Mouse (Mus musculus) neural tube, embryonic 13.5 days (tissue): ENCODE results near the gene Ankrd13d. TPM values are rescaled to one million over a fixed set of nuclear protein-coding genes. Genes with fewer than 3 reads are reported as not detected.

Source experiments
- ATAC-seq: fragments of 200-750 bp; cut with Nextera tagmentation; 2 replicates; pipeline ENCODE4 v1.8.0; 2017; ENCODE audit warnings: low read depth, mild to moderate bottlenecking, moderate TSS enrichment, moderate library complexity
- H3K27ac ChIP-seq: fragments of 300-500 bp; sonication (generic); replicated peaks from 2 replicates; pipeline ENCODE4 v1.5.1; 2015; ENCODE audit warnings: moderate library complexity, mild to moderate bottlenecking, inconsistent platforms
- H3K27me3 ChIP-seq: fragments of 300-500 bp; sonication (generic); 2 replicates; pipeline ENCODE4 v1.6.1; 2015; ENCODE audit warnings: mild to moderate bottlenecking, inconsistent platforms
- H3K36me3 ChIP-seq: fragments of 300-500 bp; sonication (generic); 2 replicates; pipeline ENCODE4 v1.6.1; 2015; ENCODE audit warnings: mild to moderate bottlenecking, inconsistent platforms
- H3K4me1 ChIP-seq: fragments of 300-500 bp; sonication (generic); replicated peaks from 2 replicates; pipeline ENCODE4 v1.6.1; 2015; ENCODE audit warnings: inconsistent platforms
- H3K4me2 ChIP-seq: fragments of 300-500 bp; sonication (generic); 2 replicates; pipeline ENCODE4 v1.6.1; 2015; ENCODE audit warnings: inconsistent platforms, mild to moderate bottlenecking, moderate library complexity
- H3K4me3 ChIP-seq: fragments of 300-500 bp; sonication (generic); 2 replicates; pipeline ENCODE4 v1.5.1; 2015; ENCODE audit warnings: mild to moderate bottlenecking, inconsistent platforms
- H3K9ac ChIP-seq: fragments of 300-500 bp; sonication (generic); 2 replicates; pipeline ENCODE4 v1.6.1; 2015; ENCODE audit warnings: moderate library complexity, mild to moderate bottlenecking, inconsistent platforms
- H3K9me3 ChIP-seq: fragments of 300-500 bp; sonication (generic); 2 replicates; pipeline ENCODE4 v1.6.1; 2016; ENCODE audit warnings: inconsistent platforms
- whole genome bisulfite sequencing: fragments of 180-500 bp; shearing (Covaris S2); methylation state at CpG from one replicate; pipeline ENCODE4 v1.1.7; 2015; 5-methylcytosine and 5-hydroxymethylcytosine counted together
- polyA plus RNA-seq: library from polyadenylated mRNA; unstranded; fragments of >200 nt; fragmentation: Nextera tagmentation; extraction: Ambion mirVana; gene quantifications from 2 replicates; pipeline ENCODE4 v1.2.1, GENCODE M21; 2015

Ankrd13d gene
- polyA plus RNA-seq, 1 experiment from 2014 or later, result 33.1 TPM

DNA sequence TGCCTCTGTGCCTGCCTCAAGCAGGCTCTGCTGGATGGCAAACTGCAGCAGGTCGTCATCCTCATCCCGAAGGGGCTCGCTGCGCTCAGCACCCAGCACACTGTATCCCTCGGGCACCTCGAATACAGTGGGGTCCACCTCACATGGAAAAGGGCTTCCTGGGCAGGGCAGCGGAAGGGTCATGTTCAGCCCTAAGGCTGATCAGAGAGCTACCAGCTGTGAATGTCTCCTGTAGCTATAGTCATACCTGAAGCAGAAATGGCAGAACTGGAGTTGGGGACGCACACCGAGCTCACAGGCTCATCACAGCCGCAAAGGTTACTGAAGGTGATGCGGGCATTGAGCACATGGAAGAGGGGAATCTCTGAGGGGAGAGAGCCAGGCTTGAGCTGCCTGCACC is 12.0 kb downstream of the Ankrd13d start:
- Histone ChIP-seq H3K36me3 (peaks cover 29% of the 10 kb centered on the region), H3K4me1 (peaks cover 9% of the 10 kb centered on the region), H3K4me2 (no peak overlapping the region), H3K4me3 (no peak overlapping the region), H3K27me3 (peaks cover 44% of the 10 kb centered on the region), H3K27ac (no peak overlapping the region), H3K9ac (no peak overlapping the region), H3K9me3 (no peaks in the 10 kb centered on the region)
- ATAC-seq, result no peak
- 95% methylated on average over 11 of the region's 11 CpGs for WGBS

DNA sequence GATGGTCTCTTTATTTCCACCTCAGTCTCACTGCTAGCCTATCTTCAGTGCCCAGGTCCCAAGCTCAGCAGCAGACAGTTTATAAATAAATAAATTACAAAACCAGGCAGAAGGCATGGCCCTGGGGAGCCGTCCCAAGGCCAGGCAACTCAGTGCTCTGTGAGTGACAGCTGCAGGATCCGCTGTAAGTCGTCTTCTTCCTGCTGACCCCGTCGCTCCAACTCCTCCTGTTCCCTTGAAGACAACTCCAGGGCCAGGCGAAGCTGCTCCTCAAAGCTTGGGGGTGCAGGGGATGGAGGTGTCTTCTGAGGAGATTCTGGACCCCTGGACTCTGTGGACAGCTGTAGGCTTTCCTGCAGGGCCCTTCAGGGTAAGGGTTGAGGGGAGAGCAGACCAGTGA is 12.8 kb downstream of the Ankrd13d start:
- Histone ChIP-seq H3K9ac (no peak overlapping the region), H3K27me3 (peaks cover 44% of the 10 kb centered on the region), H3K4me2 (no peak overlapping the region), H3K9me3 (no peaks in the 10 kb centered on the region), H3K4me1 (peaks cover 9% of the 10 kb centered on the region), H3K4me3 (no peak overlapping the region), H3K27ac (no peak overlapping the region), H3K36me3 (peaks cover 24% of the 10 kb centered on the region)
- 69% methylated on average over 6 of the region's 6 CpGs for WGBS
- ATAC-seq, result no peak

DNA sequence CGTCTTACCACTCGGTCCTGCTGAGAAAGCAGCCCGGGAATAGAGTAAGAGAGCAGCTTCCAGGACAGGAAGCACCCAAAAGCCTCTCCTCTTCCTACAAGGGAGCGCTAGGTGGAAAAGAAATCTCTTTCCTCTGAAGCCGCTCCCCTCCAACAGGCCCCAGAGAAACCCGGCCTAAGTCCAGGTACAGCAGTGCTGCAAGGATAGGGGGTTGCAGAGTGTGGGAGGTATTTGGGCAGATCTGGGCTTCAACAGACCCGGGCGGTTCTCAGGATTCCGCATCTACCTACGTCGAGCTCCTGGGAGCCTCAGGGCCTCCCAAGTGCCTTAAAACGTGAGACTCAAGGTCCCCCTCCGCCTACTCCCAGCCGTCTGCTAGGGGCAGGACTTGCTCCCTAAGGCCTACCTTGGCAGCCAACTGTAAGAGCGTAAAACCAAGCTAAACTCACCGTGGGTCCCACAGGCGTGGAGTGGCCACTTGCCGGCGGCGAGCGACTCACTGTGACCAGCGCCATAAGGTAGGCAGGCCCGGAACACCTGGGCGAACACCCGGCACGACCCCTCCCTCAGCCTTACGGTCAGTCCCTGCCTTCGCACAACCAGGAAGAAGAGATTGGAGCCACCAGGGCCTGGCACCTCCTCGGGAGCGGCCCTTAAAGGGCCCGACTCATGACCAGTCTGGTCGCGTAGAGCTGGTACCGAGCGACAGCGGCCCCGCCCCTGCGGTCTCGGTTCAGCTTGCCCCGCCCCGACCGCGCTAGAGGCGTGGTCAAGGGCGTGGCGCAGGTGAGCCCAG is 14.2 kb downstream of the Ankrd13d start, which contains the start of gene Ssh3:
Gene Ssh3 (minus strand): TSS at position 615 of the 796 bp plus-strand sequence.
- ATAC-seq, result peak; percentile 66
- WGBS, result 6% methylated on average over 46 of the region's 46 CpGs

DNA sequence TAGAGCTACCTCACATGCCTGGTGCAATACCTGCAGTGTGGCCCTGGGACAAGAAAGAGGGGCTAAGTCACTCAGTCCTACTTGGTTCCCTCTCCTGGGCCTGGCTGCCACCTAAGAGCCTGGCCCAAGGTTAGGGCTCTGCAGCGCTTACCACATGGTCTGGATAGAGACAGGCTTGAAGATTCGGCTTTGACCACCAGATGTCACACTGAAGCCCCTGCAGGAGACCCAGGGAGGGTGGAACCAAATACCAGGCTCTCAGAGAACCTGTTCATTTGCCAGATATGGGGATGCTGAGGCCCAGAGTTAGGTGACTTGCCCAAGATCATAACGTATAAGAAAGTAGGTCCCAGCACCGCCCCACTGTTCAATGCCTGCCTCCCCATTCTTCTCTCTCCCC is 17.0 kb downstream of the Ankrd13d start:
- WGBS, result 66% methylated on average over 4 of the region's 4 CpGs
- no peak overlapping the region for H3K9ac ChIP-seq
- no peak overlapping the region for H3K4me2 ChIP-seq
- no peaks in the 10 kb centered on the region for H3K9me3 ChIP-seq
- H3K36me3 ChIP-seq, result peaks cover 4% of the 10 kb centered on the region
- no peak overlapping the region for H3K4me3 ChIP-seq
- no peak for ATAC-seq
- peaks cover 9% of the 10 kb centered on the region for H3K4me1 ChIP-seq
- H3K27me3 ChIP-seq, result peaks cover 41% of the 10 kb centered on the region
- H3K27ac ChIP-seq, result no peak overlapping the region

More for the DNA sequence above, 14.2 kb downstream of the Ankrd13d start, which contains the start of gene Ssh3:
- peak within 1 kb of the TSS; percentile 56 for H3K9ac ChIP-seq
- no peaks in the 10 kb centered on the region for H3K9me3 ChIP-seq
- peaks cover 24% of the 10 kb centered on the region for H3K36me3 ChIP-seq
- peaks cover 44% of the 10 kb centered on the region for H3K27me3 ChIP-seq
- peaks cover 9% of the 10 kb centered on the region for H3K4me1 ChIP-seq
- peak within 1 kb of the TSS; percentile 34 for H3K4me3 ChIP-seq
- no peak within 1 kb of the TSS for H3K27ac ChIP-seq
- H3K4me2 ChIP-seq, result peak within 1 kb of the TSS; percentile 56

DNA sequence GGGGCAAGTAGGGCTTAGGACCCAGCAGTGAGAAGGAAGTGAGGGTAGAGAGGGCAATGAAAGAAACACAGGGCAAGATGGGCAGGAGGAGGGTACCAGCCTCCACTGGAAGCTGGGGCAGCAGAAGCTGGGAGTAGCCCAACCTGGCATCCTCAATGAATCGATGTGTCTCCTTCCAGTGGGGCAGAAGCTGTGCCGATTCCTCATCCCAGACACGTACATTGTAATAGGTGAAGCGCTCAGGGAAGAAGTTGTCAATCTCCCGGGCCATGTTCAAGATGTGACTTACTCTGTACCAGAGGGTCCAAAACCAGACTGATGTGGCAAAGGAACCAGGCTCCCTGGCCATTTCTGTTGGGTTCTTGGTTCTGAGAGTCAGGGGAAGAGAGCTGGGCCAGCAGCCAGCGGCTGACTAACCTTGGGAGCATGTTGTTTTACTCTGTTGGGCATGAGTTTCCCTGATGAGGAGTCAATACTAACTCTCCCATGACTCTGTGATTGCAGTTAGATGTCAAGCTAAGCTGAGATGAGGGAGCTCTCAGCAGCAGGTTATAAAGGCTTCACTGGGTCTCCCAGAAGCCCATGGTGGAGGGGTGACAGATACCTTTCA is 18.7 kb downstream of the Ankrd13d start:
- no peak for ATAC-seq
- peaks cover 8% of the 10 kb centered on the region for H3K4me1 ChIP-seq
- H3K27ac ChIP-seq, result no peak overlapping the region
- no peaks in the 10 kb centered on the region for H3K36me3 ChIP-seq
- peaks cover 24% of the 10 kb centered on the region for H3K27me3 ChIP-seq
- 96% methylated on average over 6 of the region's 6 CpGs for WGBS
- H3K9ac ChIP-seq, result no peak overlapping the region
- no peaks in the 10 kb centered on the region for H3K9me3 ChIP-seq
- H3K4me2 ChIP-seq, result no peak overlapping the region
- no peak overlapping the region for H3K4me3 ChIP-seq

DNA sequence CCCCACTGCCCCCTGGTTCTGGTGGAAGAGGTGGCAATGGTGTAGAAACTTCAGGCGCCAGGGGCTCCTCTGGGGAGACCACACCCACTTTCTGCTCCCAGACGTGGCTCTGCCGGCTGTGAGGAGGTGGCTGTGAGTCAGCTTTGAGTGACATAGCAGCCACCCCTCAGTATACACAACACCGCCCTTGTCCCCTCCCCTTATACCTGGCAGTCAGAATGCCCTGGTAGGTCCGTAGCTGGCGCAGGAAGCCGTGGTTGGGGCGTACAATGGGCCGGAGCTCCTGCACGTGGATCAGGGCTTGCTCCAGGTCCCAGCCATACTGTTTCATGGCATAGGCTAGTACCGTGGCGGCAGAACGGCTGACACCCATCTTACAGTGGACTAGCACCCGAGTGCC is 19.2 kb downstream of the Ankrd13d start:
- no peak for ATAC-seq
- peaks cover 18% of the 10 kb centered on the region for H3K27me3 ChIP-seq
- H3K27ac ChIP-seq, result no peak overlapping the region
- whole genome bisulfite sequencing, result 69% methylated on average over 14 of the region's 14 CpGs
- H3K4me1 ChIP-seq, result peaks cover 3% of the 10 kb centered on the region
- H3K9me3 ChIP-seq, result no peaks in the 10 kb centered on the region
- no peak overlapping the region for H3K4me3 ChIP-seq
- H3K4me2 ChIP-seq, result no peak overlapping the region
- no peak overlapping the region for H3K9ac ChIP-seq
- H3K36me3 ChIP-seq, result no peaks in the 10 kb centered on the region

DNA sequence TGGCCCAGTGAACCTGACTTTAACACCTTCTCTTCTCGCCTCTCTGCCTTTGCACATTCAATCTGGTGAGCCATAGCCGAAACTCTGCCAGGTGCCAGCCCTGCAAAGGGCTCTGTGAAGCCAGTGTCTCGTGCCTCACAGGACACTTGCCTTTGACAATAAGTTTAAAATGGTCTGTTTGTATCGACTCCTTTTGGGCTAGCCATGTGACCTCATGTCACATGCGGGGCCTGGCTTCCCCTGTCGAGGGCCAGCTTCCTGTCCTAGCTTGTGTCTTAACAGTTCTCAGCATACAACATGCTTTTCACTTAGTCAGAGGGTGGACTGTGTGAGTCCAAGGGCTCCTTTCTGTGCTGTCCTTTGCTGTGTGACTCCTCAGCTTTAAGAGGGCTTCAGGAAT is 20.2 kb downstream of the Ankrd13d start:
- Histone ChIP-seq H3K9ac (no peak overlapping the region; the same call in 1 of the 2 replicates), H3K4me1 (peaks cover 5% of the 10 kb centered on the region), H3K4me3 (no peak overlapping the region), H3K36me3 (no peaks in the 10 kb centered on the region), H3K27me3 (peaks cover 9% of the 10 kb centered on the region), H3K4me2 (no peak overlapping the region), H3K27ac (no peak overlapping the region), H3K9me3 (no peaks in the 10 kb centered on the region)
- WGBS, result 79% methylated on average over 6 of the region's 6 CpGs
- no peak for ATAC-seq

DNA sequence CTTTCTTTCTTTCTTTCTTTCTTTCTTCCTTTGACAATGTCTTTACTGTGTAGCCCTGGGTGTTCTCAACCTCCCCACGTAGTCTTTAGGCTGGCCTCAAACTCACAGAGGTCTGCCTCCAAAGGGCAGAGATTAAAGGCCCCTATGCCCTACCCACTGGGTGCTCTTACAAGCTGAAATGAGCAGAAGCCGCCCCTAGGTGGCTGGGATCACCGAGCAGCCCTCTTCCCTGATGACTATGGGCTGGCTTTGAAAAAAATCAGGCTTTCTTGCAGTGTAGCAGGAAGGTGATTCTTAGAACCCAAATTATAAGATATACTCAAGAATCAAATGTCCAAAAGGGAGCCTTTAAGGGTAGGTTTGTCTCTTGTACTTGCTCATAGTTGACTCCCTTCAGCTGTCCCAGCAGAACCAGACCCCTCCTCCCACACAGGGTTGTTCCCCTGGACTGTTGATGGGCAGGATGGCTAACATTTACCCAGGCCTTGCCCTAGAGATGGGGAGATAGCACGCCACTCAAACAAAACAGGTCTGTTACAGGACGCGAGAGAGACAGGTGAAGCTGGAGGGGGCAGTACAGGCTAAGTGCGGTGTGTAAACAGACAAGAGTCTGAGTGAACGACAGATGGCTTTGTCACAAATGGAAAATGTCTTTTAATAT is 21.8 kb downstream of the Ankrd13d start:
- ATAC-seq, result no peak
- 61% methylated on average over 8 of the region's 8 CpGs for WGBS

DNA sequence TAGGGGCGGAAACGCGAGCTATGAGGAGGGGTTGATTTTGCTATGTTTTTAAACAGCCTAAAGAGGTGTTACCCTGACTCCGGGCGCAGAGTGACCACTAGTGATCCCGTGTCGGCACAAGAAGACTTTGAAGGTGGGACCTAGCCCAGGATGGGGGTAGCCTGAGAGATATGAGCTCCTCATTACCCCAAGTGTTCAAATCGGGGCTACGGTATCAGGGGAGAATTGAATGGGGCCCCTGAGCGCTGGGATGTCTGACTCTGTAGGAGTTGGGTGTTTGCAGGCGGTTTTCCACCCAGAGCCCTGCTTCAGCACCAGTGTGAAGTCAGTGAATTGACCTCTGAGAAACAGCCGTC is 25.1 kb downstream of the Ankrd13d start:
- peak; percentile 56; the same call in 1 of the 2 replicates for ATAC-seq
- no peaks in the 10 kb centered on the region for H3K36me3 ChIP-seq
- no peaks in the 10 kb centered on the region for H3K9me3 ChIP-seq
- no peak overlapping the region for H3K27ac ChIP-seq
- peaks cover 14% of the 10 kb centered on the region for H3K4me1 ChIP-seq
- H3K4me3 ChIP-seq, result peak overlapping the region; percentile 60
- no peaks in the 10 kb centered on the region for H3K27me3 ChIP-seq
- peak overlapping the region; percentile 69 for H3K9ac ChIP-seq
- peak overlapping the region; percentile 80 for H3K4me2 ChIP-seq
- WGBS, result 17% methylated on average over 12 of the region's 12 CpGs

More for the DNA sequence above, 21.8 kb downstream of the Ankrd13d start:
- no peaks in the 10 kb centered on the region for H3K36me3 ChIP-seq
- H3K4me1 ChIP-seq, result peaks cover 14% of the 10 kb centered on the region
- no peak overlapping the region for H3K9ac ChIP-seq
- no peak overlapping the region for H3K4me2 ChIP-seq
- no peaks in the 10 kb centered on the region for H3K9me3 ChIP-seq
- H3K27ac ChIP-seq, result no peak overlapping the region
- H3K27me3 ChIP-seq, result no peaks in the 10 kb centered on the region
- no peak overlapping the region for H3K4me3 ChIP-seq

DNA sequence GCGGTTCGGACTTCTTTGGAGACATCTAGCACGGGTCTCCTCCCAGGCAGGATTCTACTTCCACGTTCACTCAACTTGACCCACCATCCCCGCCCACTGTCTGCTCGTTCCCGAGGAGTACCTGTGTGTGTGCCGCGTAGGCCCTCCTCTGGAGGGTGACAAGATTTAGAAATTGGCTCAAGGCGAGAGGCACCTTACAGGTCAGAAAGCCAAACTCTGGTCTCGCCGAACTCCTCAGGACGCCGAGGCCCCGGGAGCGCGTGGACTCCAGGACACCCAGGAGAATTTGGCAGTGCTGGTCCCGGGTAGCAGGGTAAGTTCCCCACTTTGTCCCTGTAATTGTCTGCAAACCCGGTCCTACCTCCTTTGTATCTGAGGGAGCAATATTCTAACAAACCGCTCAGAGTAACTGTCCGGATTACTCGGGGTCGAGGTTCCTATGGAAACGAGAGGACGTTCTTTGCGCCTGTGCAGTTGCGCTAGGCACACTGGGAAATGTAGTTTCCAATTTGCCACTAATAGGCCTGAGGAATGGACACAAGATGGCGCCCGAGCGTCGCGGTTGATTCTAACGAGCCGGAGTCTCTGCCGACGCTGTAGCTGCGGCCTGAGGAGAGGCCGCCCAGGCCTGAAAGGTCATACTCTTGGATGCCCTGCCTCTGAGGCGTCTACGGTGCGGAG is 25.6 kb downstream of the Ankrd13d start:
- peak overlapping the region; percentile 60 for H3K4me3 ChIP-seq
- peak overlapping the region; percentile 75 for H3K9ac ChIP-seq
- 1% methylated on average over 41 of the region's 41 CpGs for WGBS
- peak overlapping the region; percentile 80 for H3K4me2 ChIP-seq
- H3K36me3 ChIP-seq, result no peaks in the 10 kb centered on the region
- H3K27me3 ChIP-seq, result no peaks in the 10 kb centered on the region
- peak; percentile 95 for ATAC-seq
- no peaks in the 10 kb centered on the region for H3K9me3 ChIP-seq
- H3K4me1 ChIP-seq, result peaks cover 14% of the 10 kb centered on the region
- H3K27ac ChIP-seq, result no peak overlapping the region

DNA sequence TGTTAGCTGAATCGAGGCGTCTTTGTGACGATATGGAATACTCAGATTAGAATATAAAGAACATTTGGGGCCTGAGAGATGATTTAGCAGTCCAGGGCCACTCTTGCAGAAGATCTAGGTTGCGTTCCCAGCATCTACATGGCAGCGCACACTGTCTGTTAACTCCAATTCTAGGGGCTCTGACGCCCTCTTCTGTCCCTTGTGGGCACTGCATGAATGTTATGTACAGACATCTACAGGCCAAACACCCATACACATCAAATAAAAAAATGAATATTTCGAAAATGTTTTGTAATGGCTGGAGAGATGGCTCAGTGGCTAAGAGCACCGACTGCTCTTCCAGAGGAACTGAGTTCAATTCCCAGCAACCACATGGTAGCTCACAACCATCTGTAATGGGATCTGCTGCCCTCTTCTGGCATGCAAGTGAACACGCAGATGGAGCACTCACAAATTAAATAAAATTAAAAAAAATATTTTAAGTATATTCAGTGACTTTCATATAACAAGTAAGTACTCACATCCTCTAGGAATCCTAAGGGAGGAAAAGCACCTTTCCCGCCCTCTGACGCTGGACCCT is 27.3 kb downstream of the Ankrd13d start:
- ATAC-seq, result no peak
- H3K9me3 ChIP-seq, result no peaks in the 10 kb centered on the region
- H3K36me3 ChIP-seq, result no peaks in the 10 kb centered on the region
- no peak overlapping the region for H3K27ac ChIP-seq
- H3K27me3 ChIP-seq, result no peaks in the 10 kb centered on the region
- H3K4me2 ChIP-seq, result no peak overlapping the region
- 69% methylated on average over 11 of the region's 11 CpGs for WGBS
- peaks cover 14% of the 10 kb centered on the region for H3K4me1 ChIP-seq
- H3K9ac ChIP-seq, result no peak overlapping the region
- no peak overlapping the region for H3K4me3 ChIP-seq
